Mouse (Mus musculus) liver, adult 2 months (tissue): ENCODE results near the gene 4930544G11Rik.

Experiments
- CTCF ChIP-seq: fragments of 200-500 bp; IDR thresholded peaks from 2 replicates; pipeline ENCODE4 v1.5.1; 2011; ENCODE audit warnings: low read depth, low read length, control low read depth
- POLR2A ChIP-seq: fragments of 200-500 bp; IDR thresholded peaks from 2 replicates; pipeline ENCODE4 v1.6.1; 2011; ENCODE audit warnings: low read length, control low read depth; ENCODE audit not compliant: insufficient read depth; ENCODE audit errors: extremely low read depth

GRCm38 (mm10) chr6:65915421-65915820, 37.0 kb upstream of the 4930544G11Rik start:
- TF ChIP-seq POLR2A, result no peak
- TF ChIP-seq CTCF, result no peak
